Mouse (Mus musculus): Measurements from ENCODE around the gene Ms4a6b. TPM values are rescaled to one million over a fixed set of nuclear protein-coding genes. Genes with fewer than 3 reads are reported as not detected.
"Not testable (repeated sequence)": the region's sequence is repeated elsewhere in the genome, so short reads cannot be mapped to it uniquely, and the experiment has no call there.

Ms4a6b gene
- 2.8 and 3.1 TPM in 2 replicates for polyA plus RNA-seq (2014; fragmentation: Nextera tagmentation; extraction: Ambion mirVana)

DNA sequence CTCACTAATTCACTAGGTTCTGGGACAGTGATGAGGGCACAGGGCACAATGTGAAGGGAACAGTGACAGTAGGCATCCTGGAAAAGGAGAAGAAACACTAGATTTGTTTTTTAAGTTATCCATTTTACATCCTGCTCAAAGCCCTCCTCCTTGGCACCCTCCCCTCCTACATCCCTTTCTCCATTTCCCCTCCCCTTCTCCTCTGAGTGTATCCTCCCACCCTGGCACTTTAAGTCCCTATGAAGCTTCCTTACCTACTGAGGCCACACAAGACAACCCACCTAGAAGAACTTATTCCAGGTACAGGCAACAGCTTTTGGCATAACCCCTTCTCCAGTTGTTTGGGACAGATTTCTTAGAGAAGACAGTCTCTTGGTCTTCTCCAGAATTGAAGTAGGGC, at the start of gene Ms4a6b:
Ms4a6b (plus strand) TSS at position 267 of the 400 bp plus-strand sequence.
- Histone ChIP-seq H3K27ac (ENCODE audit: low read depth, low read length) (no peak within 1 kb of the TSS), H3K9me3 (replicated peaks; ENCODE audit: control insufficient read depth, low read length) (no peaks in the 10 kb centered on the region), H3K9ac (ENCODE audit: low read length) (no peak within 1 kb of the TSS), H3K4me1 (ENCODE audit: control insufficient read depth, insufficient read depth, low read length) (no peaks in the 10 kb centered on the region), H3K4me2 (ENCODE audit: low read length) (no peak within 1 kb of the TSS), H3K36me3 (ENCODE audit: control insufficient read depth, insufficient read depth, low read length) (no peaks in the 10 kb centered on the region), H3K4me3 (ENCODE audit: low read depth, low read length) (no peak within 1 kb of the TSS), H3K27me3 (replicated peaks; ENCODE audit: control insufficient read depth, insufficient read depth, low read length) (no peaks in the 10 kb centered on the region)
- ATAC-seq (no peak), DNase-seq (ENCODE audit: low spot score) (no peak)

DNA sequence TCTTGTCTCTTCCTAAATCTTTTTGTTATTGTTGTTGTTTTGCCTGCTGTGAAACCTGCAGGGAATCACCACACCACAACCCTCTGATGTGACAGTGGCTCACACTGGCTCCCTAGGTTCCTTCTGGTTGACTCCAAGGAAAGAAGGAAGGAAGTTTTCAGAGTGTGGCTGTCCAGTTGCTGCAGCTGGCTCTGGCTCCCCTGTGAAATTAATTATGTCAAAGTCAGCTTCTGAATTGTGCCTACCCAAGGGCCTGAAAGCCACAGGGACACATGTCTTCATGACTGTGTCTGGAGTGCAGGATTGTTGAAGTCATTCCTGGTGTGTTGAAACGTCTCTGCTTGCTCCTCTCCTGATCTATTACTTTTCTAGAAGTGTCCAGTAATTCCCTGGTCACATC, 48.0 kb upstream of the Ms4a6b start:
- WGBS, result 67% methylated on average over 1 of the region's 1 CpGs
- not testable (repeated sequence) for H3K27me3 ChIP-seq (replicated peaks; ENCODE audit: control insufficient read depth, insufficient read depth, low read length); ATAC-seq; H3K4me1 ChIP-seq (ENCODE audit: control insufficient read depth, insufficient read depth, low read length); H3K4me2 ChIP-seq (ENCODE audit: low read length); H3K9ac ChIP-seq (ENCODE audit: low read length); H3K9me3 ChIP-seq (replicated peaks; ENCODE audit: control insufficient read depth, low read length); H3K4me3 ChIP-seq (ENCODE audit: low read depth, low read length); H3K36me3 ChIP-seq (ENCODE audit: control insufficient read depth, insufficient read depth, low read length); H3K27ac ChIP-seq (ENCODE audit: low read depth, low read length); DNase-seq (ENCODE audit: low spot score)

DNA sequence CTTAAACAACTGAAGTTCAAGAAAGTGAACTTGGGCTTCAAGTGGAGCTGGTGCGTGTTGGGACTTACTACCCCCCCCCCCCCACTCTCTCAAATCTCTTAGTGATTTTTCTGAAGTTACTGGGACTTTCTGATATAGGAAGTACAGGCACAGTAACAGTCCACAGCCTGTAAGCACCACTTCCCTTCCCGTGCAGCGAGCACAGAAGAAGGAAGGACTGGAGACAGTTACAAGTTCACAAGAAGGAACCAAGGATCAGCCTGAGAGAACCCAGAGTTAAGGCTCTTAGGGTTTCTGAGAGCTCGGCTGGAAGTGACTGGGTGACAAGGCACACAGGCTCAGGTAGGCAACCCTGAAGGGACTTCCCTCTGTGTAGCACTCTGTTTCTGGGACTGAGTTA, 47.1 kb upstream of the Ms4a6b start, which contains the start of gene Ms4a6c:
Ms4a6c (plus strand) TSS at position 152 of the 400 bp plus-strand sequence.
- not testable (repeated sequence) for H3K9ac ChIP-seq (ENCODE audit: low read length); H3K27me3 ChIP-seq (replicated peaks; ENCODE audit: control insufficient read depth, insufficient read depth, low read length); H3K4me1 ChIP-seq (ENCODE audit: control insufficient read depth, insufficient read depth, low read length); H3K27ac ChIP-seq (ENCODE audit: low read depth, low read length); H3K4me2 ChIP-seq (ENCODE audit: low read length); H3K36me3 ChIP-seq (ENCODE audit: control insufficient read depth, insufficient read depth, low read length); ATAC-seq; H3K9me3 ChIP-seq (replicated peaks; ENCODE audit: control insufficient read depth, low read length); DNase-seq (ENCODE audit: low spot score); H3K4me3 ChIP-seq (ENCODE audit: low read depth, low read length)
- 90% methylated on average over 4 of the region's 4 CpGs for WGBS

DNA sequence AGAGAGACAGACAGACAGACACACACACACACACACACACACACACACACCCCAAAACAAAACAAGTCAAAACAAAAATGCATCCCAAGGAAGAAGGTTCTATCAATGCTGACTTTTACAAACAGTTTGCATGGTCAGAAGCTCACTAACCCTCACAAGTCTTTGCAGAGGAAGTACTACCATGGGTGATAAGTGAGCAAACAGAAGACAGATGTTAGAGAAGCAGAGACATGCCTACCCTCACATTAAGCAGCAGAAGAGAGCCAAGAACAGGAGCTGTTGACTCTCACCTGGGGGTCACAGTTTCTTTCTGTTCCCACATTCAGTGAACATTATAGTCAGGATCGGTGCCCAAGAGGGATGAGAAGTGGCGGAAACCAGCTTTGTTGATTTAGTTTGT, 36.6 kb upstream of the Ms4a6b start:
- Histone ChIP-seq H3K4me2 (ENCODE audit: low read length) (no peak overlapping the region), H3K27ac (ENCODE audit: low read depth, low read length) (no peak overlapping the region), H3K27me3 (replicated peaks; ENCODE audit: control insufficient read depth, insufficient read depth, low read length) (no peaks in the 10 kb centered on the region), H3K36me3 (ENCODE audit: control insufficient read depth, insufficient read depth, low read length) (no peaks in the 10 kb centered on the region), H3K9me3 (replicated peaks; ENCODE audit: control insufficient read depth, low read length) (no peaks in the 10 kb centered on the region), H3K4me3 (ENCODE audit: low read depth, low read length) (no peak overlapping the region), H3K9ac (ENCODE audit: low read length) (no peak overlapping the region), H3K4me1 (ENCODE audit: control insufficient read depth, insufficient read depth, low read length) (no peaks in the 10 kb centered on the region)
- ATAC-seq (no peak), DNase-seq (ENCODE audit: low spot score) (no peak)
- 81% methylated on average over 2 of the region's 2 CpGs for WGBS

DNA sequence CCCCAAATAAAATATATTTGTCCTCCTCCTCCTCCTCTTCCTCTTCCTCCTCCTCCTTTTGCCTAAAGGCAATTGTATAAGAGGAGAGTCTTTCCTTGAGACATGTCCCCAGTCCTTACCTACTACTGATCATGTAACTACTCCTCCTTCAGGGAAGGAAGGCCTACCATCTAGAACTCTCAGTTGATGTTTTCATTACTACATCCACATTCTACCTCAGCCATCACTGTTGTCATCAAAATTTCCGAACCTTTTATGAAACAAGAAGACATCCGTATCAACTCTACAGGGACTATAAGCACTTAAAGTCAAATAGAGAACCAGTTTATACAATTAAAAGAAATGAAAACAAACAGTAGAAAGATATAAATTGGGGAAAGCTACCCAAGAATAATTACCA, 33.6 kb upstream of the Ms4a6b start:
- Histone ChIP-seq H3K27me3 (replicated peaks; ENCODE audit: control insufficient read depth, insufficient read depth, low read length) (no peaks in the 10 kb centered on the region), H3K27ac (ENCODE audit: low read depth, low read length) (no peak overlapping the region), H3K4me2 (ENCODE audit: low read length) (no peak overlapping the region), H3K4me1 (ENCODE audit: control insufficient read depth, insufficient read depth, low read length) (no peaks in the 10 kb centered on the region), H3K4me3 (ENCODE audit: low read depth, low read length) (no peak overlapping the region), H3K36me3 (ENCODE audit: control insufficient read depth, insufficient read depth, low read length) (no peaks in the 10 kb centered on the region), H3K9me3 (replicated peaks; ENCODE audit: control insufficient read depth, low read length) (no peaks in the 10 kb centered on the region), H3K9ac (ENCODE audit: low read length) (no peak overlapping the region)
- WGBS, result 91% methylated on average over 2 of the region's 2 CpGs
- no peak for DNase-seq (ENCODE audit: low spot score)
- ATAC-seq, result no peak

DNA sequence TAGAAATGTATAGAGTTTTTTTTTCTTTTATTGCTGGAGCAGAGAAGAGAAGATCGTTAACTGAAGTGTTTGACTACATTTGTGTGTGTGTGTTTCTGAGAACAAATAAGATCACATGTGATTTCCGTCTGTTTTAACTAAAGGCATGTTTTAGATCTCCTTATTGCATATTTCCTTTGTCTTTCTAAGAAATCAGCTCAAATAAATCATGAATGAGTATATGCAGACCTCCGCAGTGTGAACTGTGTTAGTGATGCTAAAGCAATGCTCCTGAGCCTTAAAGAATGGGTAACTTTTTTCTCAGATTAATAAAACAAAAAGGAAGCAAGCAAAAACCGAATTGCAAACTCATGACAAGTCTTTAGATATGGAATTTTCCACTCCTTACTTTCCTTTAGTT, 32.4 kb upstream of the Ms4a6b start:
- ATAC-seq (no peak), DNase-seq (ENCODE audit: low spot score) (no peak)
- H3K4me1 ChIP-seq (ENCODE audit: control insufficient read depth, insufficient read depth, low read length), result no peaks in the 10 kb centered on the region
- no peak overlapping the region for H3K9ac ChIP-seq (ENCODE audit: low read length)
- H3K27me3 ChIP-seq (replicated peaks; ENCODE audit: control insufficient read depth, insufficient read depth, low read length), result no peaks in the 10 kb centered on the region
- H3K36me3 ChIP-seq (ENCODE audit: control insufficient read depth, insufficient read depth, low read length), result no peaks in the 10 kb centered on the region
- WGBS, result 73% methylated on average over 4 of the region's 4 CpGs
- no peak overlapping the region for H3K4me2 ChIP-seq (ENCODE audit: low read length)
- no peak overlapping the region for H3K4me3 ChIP-seq (ENCODE audit: low read depth, low read length)
- no peaks in the 10 kb centered on the region for H3K9me3 ChIP-seq (replicated peaks; ENCODE audit: control insufficient read depth, low read length)
- no peak overlapping the region for H3K27ac ChIP-seq (ENCODE audit: low read depth, low read length)

DNA sequence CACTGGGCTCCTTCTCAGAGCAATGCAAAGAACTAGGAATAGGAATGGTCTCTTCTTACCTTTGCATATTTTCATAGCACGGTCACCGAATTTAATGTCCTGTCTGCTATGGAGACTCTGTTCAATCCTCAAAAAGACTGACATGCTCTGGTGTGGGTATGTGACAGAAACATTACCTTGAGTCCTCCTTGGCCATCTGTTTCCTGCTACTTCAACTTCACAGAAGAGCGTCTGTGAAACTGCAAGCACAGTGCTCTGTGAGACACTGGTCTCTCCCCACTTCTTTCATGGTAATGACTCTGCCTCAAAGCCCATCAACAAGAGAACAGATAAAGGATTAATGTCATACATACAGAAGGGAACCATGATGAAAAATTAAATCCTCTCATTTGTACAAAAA, 31.9 kb upstream of the Ms4a6b start:
- H3K9ac ChIP-seq (ENCODE audit: low read length), result no peak overlapping the region
- no peaks in the 10 kb centered on the region for H3K27me3 ChIP-seq (replicated peaks; ENCODE audit: control insufficient read depth, insufficient read depth, low read length)
- 83% methylated on average over 3 of the region's 3 CpGs for WGBS
- ATAC-seq, result no peak
- no peak overlapping the region for H3K27ac ChIP-seq (ENCODE audit: low read depth, low read length)
- no peaks in the 10 kb centered on the region for H3K4me1 ChIP-seq (ENCODE audit: control insufficient read depth, insufficient read depth, low read length)
- H3K4me3 ChIP-seq (ENCODE audit: low read depth, low read length), result no peak overlapping the region
- no peak overlapping the region for H3K4me2 ChIP-seq (ENCODE audit: low read length)
- DNase-seq (ENCODE audit: low spot score), result no peak
- H3K9me3 ChIP-seq (replicated peaks; ENCODE audit: control insufficient read depth, low read length), result no peaks in the 10 kb centered on the region
- H3K36me3 ChIP-seq (ENCODE audit: control insufficient read depth, insufficient read depth, low read length), result no peaks in the 10 kb centered on the region

DNA sequence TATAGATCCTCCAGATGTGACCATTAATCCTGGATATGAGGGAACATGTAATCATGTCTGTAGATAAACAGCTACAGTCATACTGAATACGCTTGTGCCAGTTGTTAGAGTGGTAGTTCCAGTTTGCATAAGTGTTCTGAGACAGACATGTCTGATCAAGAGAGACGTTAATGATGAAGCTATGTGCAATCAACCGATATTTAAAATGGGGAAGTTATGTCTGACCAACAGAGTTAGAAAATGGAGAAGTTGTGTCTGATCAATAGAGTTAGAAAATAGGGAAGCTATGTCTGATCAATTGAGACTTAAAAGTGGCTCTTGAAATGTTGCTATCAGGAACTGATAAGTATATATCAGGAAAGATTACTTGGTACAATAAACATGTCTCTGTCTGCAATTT, 31.0 kb upstream of the Ms4a6b start:
- no peak overlapping the region for H3K9ac ChIP-seq (ENCODE audit: low read length)
- H3K36me3 ChIP-seq (ENCODE audit: control insufficient read depth, insufficient read depth, low read length), result no peaks in the 10 kb centered on the region
- DNase-seq (ENCODE audit: low spot score) (no peak), ATAC-seq (no peak)
- no peak overlapping the region for H3K4me3 ChIP-seq (ENCODE audit: low read depth, low read length)
- no peak overlapping the region for H3K27ac ChIP-seq (ENCODE audit: low read depth, low read length)
- H3K27me3 ChIP-seq (replicated peaks; ENCODE audit: control insufficient read depth, insufficient read depth, low read length), result no peaks in the 10 kb centered on the region
- no peaks in the 10 kb centered on the region for H3K4me1 ChIP-seq (ENCODE audit: control insufficient read depth, insufficient read depth, low read length)
- WGBS, result 92% methylated on average over 3 of the region's 3 CpGs
- no peaks in the 10 kb centered on the region for H3K9me3 ChIP-seq (replicated peaks; ENCODE audit: control insufficient read depth, low read length)
- no peak overlapping the region for H3K4me2 ChIP-seq (ENCODE audit: low read length)

DNA sequence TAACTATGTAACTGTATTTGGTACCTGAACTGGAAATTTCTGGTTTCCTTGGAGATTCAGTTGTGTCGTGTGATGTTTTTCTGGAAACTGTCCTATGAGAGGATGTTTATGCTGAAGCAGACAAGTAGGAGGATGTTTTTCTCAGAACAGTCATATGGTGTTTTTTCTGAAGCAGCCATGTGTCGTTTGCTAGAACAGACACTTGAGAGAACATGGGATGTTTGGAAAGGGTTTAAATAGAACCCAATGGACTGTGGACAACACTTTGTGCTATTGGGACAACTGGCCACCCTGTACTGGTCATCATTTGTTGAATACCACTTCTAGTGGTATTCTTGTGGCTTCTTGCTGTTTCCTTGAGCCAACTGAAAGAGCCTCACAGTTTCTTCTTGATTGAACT, 30.6 kb upstream of the Ms4a6b start, which contains the start of gene Gm8369:
Gm8369 (plus strand) TSS at position 193 of the 400 bp plus-strand sequence.
- ATAC-seq, result no peak
- Histone ChIP-seq H3K4me1 (ENCODE audit: control insufficient read depth, insufficient read depth, low read length) (no peaks in the 10 kb centered on the region), H3K27me3 (replicated peaks; ENCODE audit: control insufficient read depth, insufficient read depth, low read length) (no peaks in the 10 kb centered on the region), H3K27ac (ENCODE audit: low read depth, low read length) (no peak within 1 kb of the TSS), H3K36me3 (ENCODE audit: control insufficient read depth, insufficient read depth, low read length) (no peaks in the 10 kb centered on the region), H3K4me2 (ENCODE audit: low read length) (no peak within 1 kb of the TSS), H3K9ac (ENCODE audit: low read length) (no peak within 1 kb of the TSS), H3K9me3 (replicated peaks; ENCODE audit: control insufficient read depth, low read length) (no peaks in the 10 kb centered on the region), H3K4me3 (ENCODE audit: low read depth, low read length) (no peak within 1 kb of the TSS)
- 87% methylated on average over 2 of the region's 2 CpGs for WGBS
- no peak for DNase-seq (ENCODE audit: low spot score)
